Mouse (Mus musculus) retina, adult 2 months (tissue): Measurements from ENCODE around the gene Dkkl1.
"Not testable (repeated sequence)": the region's sequence is repeated elsewhere in the genome, so short reads cannot be mapped to it uniquely, and the experiment has no call there.

Experiments used
- DNase-seq: peaks from one replicate; pipeline ENCODE4 v3.0.0-alpha.2; 2012; ENCODE audit warnings: low read depth, low spot score

Gene Dkkl1

GRCm38 (mm10) chr7:45193871-45194785, 17.8 kb downstream of the Dkkl1 start:
- DNase-seq = no peak

- DNase-seq = no peak
Observed at GRCm38 (mm10) chr7:45193406-45193805, 18.5 kb downstream of the Dkkl1 start.

GRCm38 (mm10) chr7:45192585-45193310, 19.2 kb downstream of the Dkkl1 start:
- DNase-seq = no peak

- DNase-seq = no peak
Observed at GRCm38 (mm10) chr7:45191803-45192363, 20.1 kb downstream of the Dkkl1 start.

GRCm38 (mm10) chr7:45191161-45191560, 20.8 kb downstream of the Dkkl1 start:
- no peak for DNase-seq

GRCm38 (mm10) chr7:45190186-45190585, 21.8 kb downstream of the Dkkl1 start:
- DNase-seq = no peak

GRCm38 (mm10) chr7:45189600-45189999, 22.3 kb downstream of the Dkkl1 start:
- DNase-seq = no peak

- DNase-seq = no peak
Observed at GRCm38 (mm10) chr7:45185921-45186320, 26.0 kb downstream of the Dkkl1 start.

GRCm38 (mm10) chr7:45183672-45184071, 28.3 kb downstream of the Dkkl1 start:
- DNase-seq = no peak

- no peak for DNase-seq
Observed at GRCm38 (mm10) chr7:45182606-45183005, 29.3 kb downstream of the Dkkl1 start.

- DNase-seq = no peak
Observed at GRCm38 (mm10) chr7:45182199-45182601, 29.7 kb downstream of the Dkkl1 start.

GRCm38 (mm10) chr7:45181540-45181939, 30.4 kb downstream of the Dkkl1 start:
- DNase-seq = no peak

GRCm38 (mm10) chr7:45180896-45181477, 31.0 kb downstream of the Dkkl1 start, which contains the start of gene Pth2:
Pth2 (plus strand) TSS chr7:45180995.
- DNase-seq = no peak

- DNase-seq = no peak
Observed at GRCm38 (mm10) chr7:45179469-45179868, 32.5 kb downstream of the Dkkl1 start, which contains the start of gene Gfy. Gfy (minus strand) TSS chr7:45179569.

- no peak for DNase-seq
Observed at GRCm38 (mm10) chr7:45178550-45178949, 33.4 kb downstream of the Dkkl1 start.

- no peak for DNase-seq
Observed at GRCm38 (mm10) chr7:45176356-45176755, 35.6 kb downstream of the Dkkl1 start.

- DNase-seq = no peak
Observed at GRCm38 (mm10) chr7:45175929-45176328, 36.0 kb downstream of the Dkkl1 start.

GRCm38 (mm10) chr7:45175398-45175797, 36.5 kb downstream of the Dkkl1 start:
- DNase-seq = no peak

GRCm38 (mm10) chr7:45174567-45175280, 37.2 kb downstream of the Dkkl1 start:
- DNase-seq = no peak

- DNase-seq = not testable (repeated sequence)
Observed at GRCm38 (mm10) chr7:45173772-45174171, 38.2 kb downstream of the Dkkl1 start.

- no peak for DNase-seq
Observed at GRCm38 (mm10) chr7:45172974-45173373, 39.0 kb downstream of the Dkkl1 start.
